In genomic region chrX:112903631-112904410, GRCm38 (mm10) we compare ENCODE assay signal across 10 mouse cellular contexts.
DNase-seq lines count a peak whose midpoint lies in the region; ATAC-seq and TF ChIP-seq lines count a peak whose summit lies in the region.
"Had no signal": no experiment of that assay in that cellular context is flagged by ENCODE, and none has a peak within 500 bp of the region (broad histone marks: within the 10 kb centered on the region; RNA-seq: fewer than 3 reads in every experiment).

No protein-coding gene starts in this region.

- no peaks in the 10 kb centered on the region for H3K4me1 ChIP-seq in embryonic facial prominence, embryonic 11.5 days (ENCODE audit: control insufficient read depth, insufficient read depth, low read length)
- H3K4me1 ChIP-seq in embryonic facial prominence, embryonic 10.5 days: no peaks in the 10 kb centered on the region
- H3K4me1 ChIP-seq: embryonic facial prominence, embryonic 13.5 days; heart, embryonic 15.5 days had no signal

- no peak overlapping the region for H3K27ac ChIP-seq in embryonic facial prominence, embryonic 11.5 days (replicated peaks; ENCODE audit: low read depth, low read length)
- no peak overlapping the region for H3K27ac ChIP-seq in embryonic facial prominence, embryonic 10.5 days (replicated peaks)
- H3K27ac ChIP-seq in left cerebral cortex, adult 2 months: no peak overlapping the region
- H3K27ac ChIP-seq: embryonic facial prominence, embryonic 13.5 days; heart, embryonic 15.5 days had no signal

- no peak overlapping the region for H3K4me2 ChIP-seq in embryonic facial prominence, embryonic 11.5 days (ENCODE audit: low read depth, low read length)
- H3K4me2 ChIP-seq: embryonic facial prominence, embryonic 13.5 days; heart, embryonic 15.5 days had no signal

- intact Hi-C loops in left cerebral cortex, adult 2 months (cut with DNase I): loop anchor here (2.0 to 5.0 kb wide), 3 partner anchors 379 to 537 kb away; no protein-coding TSS in a partner anchor
- intact Hi-C loops in left cerebral cortex, postnatal 4 days (cut with DNase I): loop anchor here (5.0 kb wide), 2 partner anchors 387 to 482 kb away; no protein-coding TSS in a partner anchor

- H3K27me3 ChIP-seq in embryonic facial prominence, embryonic 11.5 days (ENCODE audit: control insufficient read depth, insufficient read depth, low read length): no peaks in the 10 kb centered on the region
- no peaks in the 10 kb centered on the region for H3K27me3 ChIP-seq in embryonic facial prominence, embryonic 10.5 days (replicated peaks; ENCODE audit: low read depth, poor library complexity, severe bottlenecking)
- H3K27me3 ChIP-seq: embryonic facial prominence, embryonic 13.5 days; heart, embryonic 15.5 days had no signal

- peak; percentile 4 for DNase-seq in embryonic facial prominence, embryonic 11.5 days (ENCODE audit: low spot score)
- DNase-seq in embryonic facial prominence, embryonic 10.5 days (ENCODE audit: low spot score): no peak
- DNase-seq in left cerebral cortex, adult 2 months (ENCODE audit: extremely low spot score in 1 of 2, low spot score in 2 of 2): no peak
- no peak for DNase-seq in left cerebral cortex, postnatal 4 days
- DNase-seq in Muller cell, postnatal 12 days (ENCODE audit: inconsistent ontology term): peak; percentile 0
- DNase-seq in forelimb bud, embryonic 11.5 days (ENCODE audit: low read depth, low spot score): peak; percentile 8
- no peak for DNase-seq in ovary, postnatal 14 days (ENCODE audit: low spot score)

- no peaks in the 10 kb centered on the region for H3K36me3 ChIP-seq in embryonic facial prominence, embryonic 11.5 days (replicated peaks; ENCODE audit: control insufficient read depth, insufficient read depth, low read depth, low read length)
- H3K36me3 ChIP-seq in embryonic facial prominence, embryonic 10.5 days (replicated peaks): no peaks in the 10 kb centered on the region
- H3K36me3 ChIP-seq: embryonic facial prominence, embryonic 13.5 days; heart, embryonic 15.5 days had no signal

- no peak overlapping the region for H3K4me3 ChIP-seq in embryonic facial prominence, embryonic 11.5 days (ENCODE audit: low read depth, low read length)
- H3K4me3 ChIP-seq in embryonic facial prominence, embryonic 10.5 days: no peak overlapping the region
- H3K4me3 ChIP-seq in left cerebral cortex, adult 2 months: no peak overlapping the region
- H3K4me3 ChIP-seq: embryonic facial prominence, embryonic 13.5 days; heart, embryonic 15.5 days had no signal

- 43% methylated on average over 11 of the region's 11 CpGs for WGBS in embryonic facial prominence, embryonic 11.5 days
- WGBS in embryonic facial prominence, embryonic 10.5 days: 47% methylated on average over 11 of the region's 11 CpGs

- no peak overlapping the region for H3K9ac ChIP-seq in embryonic facial prominence, embryonic 11.5 days (replicated peaks; ENCODE audit: low read length)
- H3K9ac ChIP-seq: embryonic facial prominence, embryonic 13.5 days; heart, embryonic 15.5 days had no signal

- no peaks in the 10 kb centered on the region for H3K9me3 ChIP-seq in embryonic facial prominence, embryonic 11.5 days (replicated peaks; ENCODE audit: control insufficient read depth, low read length)
- no peaks in the 10 kb centered on the region for H3K9me3 ChIP-seq in embryonic facial prominence, embryonic 10.5 days
- H3K9me3 ChIP-seq: embryonic facial prominence, embryonic 13.5 days; heart, embryonic 15.5 days had no signal

- ATAC-seq in embryonic facial prominence, embryonic 11.5 days (replicated peaks; ENCODE audit: insufficient number of reproducible peaks, low FRiP score, low TSS enrichment, low read depth): no peak
- ATAC-seq in frontal cortex, adult (ENCODE audit: low TSS enrichment): no peak

- peak; percentile 68 for TF ChIP-seq CTCF in left cerebral cortex, adult 2 months (IDR thresholded peaks at IDR 0.05)

Comparison
In these comparisons a context has a peak if more than half of its experiments do, and no peak if none do; other contexts are left out.
1. DNase-seq: peak in embryonic facial prominence, embryonic 11.5 days (single experiment), Muller cell, postnatal 12 days (single experiment) and forelimb bud, embryonic 11.5 days (single experiment); none in embryonic facial prominence, embryonic 10.5 days (single experiment), left cerebral cortex, adult 2 months (0 of 2), left cerebral cortex, postnatal 4 days (single experiment) and ovary, postnatal 14 days (single experiment).